Mouse (Mus musculus) liver, adult 2 months (tissue): ENCODE measurements around the gene Slc24a2.

Source experiments
- CTCF ChIP-seq: fragments of 200-500 bp; IDR thresholded peaks from 2 replicates; pipeline ENCODE4 v1.5.1; 2011; ENCODE audit warnings: low read depth, low read length, control low read depth
- POLR2A ChIP-seq: fragments of 200-500 bp; IDR thresholded peaks from 2 replicates; pipeline ENCODE4 v1.6.1; 2011; ENCODE audit warnings: low read length, control low read depth; ENCODE audit not compliant: insufficient read depth; ENCODE audit errors: extremely low read depth

- TF ChIP-seq POLR2A (no peak), CTCF (no peak)
These were observed 151.6 kb downstream of the Slc24a2 start for GRCm38 (mm10) chr4:87078726-87079125.
